Mouse (Mus musculus) MEL (cell line): ENCODE measurements around the gene Rpl39.

Source experiments
- MAZ ChIP-seq: IDR thresholded peaks from 2 replicates; pipeline ENCODE4 v1.6.1; 2012; ENCODE audit warnings: low read depth, mild to moderate bottlenecking, inconsistent platforms, low read length, improper control_type of control experiment
- MEF2A ChIP-seq: IDR thresholded peaks from 2 replicates; pipeline ENCODE4 v1.6.1; 2014; ENCODE audit warnings: low read depth, mild to moderate bottlenecking, inconsistent platforms, low read length, improper control_type of control experiment; ENCODE audit not compliant: poor library complexity, insufficient replicate concordance, severe bottlenecking; ENCODE audit errors: extremely low read depth

DNA sequence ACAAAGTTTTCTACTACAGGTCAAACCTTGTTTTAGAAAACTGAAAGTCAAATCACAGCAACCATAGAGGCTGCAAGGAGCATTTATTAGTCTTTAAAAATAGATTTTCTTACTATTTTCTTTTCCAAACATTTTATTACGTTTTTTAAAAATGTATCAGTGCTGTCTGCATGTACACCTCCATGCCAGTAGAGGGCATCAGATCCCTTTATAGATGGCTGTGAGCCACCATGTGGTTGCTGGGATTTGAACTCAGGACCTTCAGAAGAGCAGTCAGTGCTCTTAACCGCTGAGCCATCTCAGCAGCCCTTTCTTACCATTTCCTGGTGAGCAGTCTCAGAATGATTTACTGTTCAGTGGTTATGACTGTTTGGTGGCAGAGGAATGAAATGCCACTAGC lies 18.6 kb upstream of the Rpl39 start:
- no peak for TF ChIP-seq MAZ
- no peak for TF ChIP-seq MEF2A
